Mouse (Mus musculus): ENCODE results near the gene Atf6. TPM values are rescaled to one million over a fixed set of nuclear protein-coding genes. Genes with fewer than 3 reads are reported as not detected.
A peak's percentile ranks its signal among the peaks of the same experiment; 100 is the strongest.

Atf6 gene
- polyA plus RNA-seq, 1 experiment from 2014 or later: 8.4 TPM

DNA sequence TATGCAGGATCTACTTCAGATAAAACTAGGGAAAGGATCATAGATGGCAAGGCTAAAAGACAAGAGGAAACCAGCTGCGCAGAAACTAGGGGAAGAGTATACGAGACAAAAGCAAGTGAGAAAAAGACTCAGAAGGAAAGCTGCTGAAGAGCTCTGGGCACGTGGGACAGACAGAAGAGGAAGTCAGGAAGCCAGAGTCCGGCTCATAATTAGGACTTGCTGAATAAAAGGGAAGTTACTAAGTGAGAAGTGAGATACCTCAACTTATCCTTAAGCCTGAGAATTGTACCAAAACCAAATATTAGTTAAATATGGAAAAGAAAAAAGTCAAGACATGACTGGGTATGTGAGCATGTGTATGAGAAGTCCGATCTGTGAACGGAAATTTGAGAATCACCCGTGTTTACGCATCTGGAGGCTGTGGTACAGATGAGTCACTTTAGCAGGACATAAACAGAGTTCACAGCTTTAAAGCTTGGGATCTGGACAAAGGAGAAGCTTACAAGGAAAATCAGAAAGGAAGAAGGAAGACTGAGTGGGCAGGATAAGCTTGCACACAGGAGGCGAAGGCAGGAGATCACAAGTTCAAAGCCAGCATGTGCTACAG, 71.7 kb downstream of the Atf6 start:
- Histone ChIP-seq H3K4me1 (replicated peaks) (no peaks in the 10 kb centered on the region), H3K4me3 (replicated peaks) (no peak overlapping the region), H3K27me3 (no peaks in the 10 kb centered on the region), H3K4me2 (no peak overlapping the region), H3K9ac (replicated peaks) (no peak overlapping the region), H3K27ac (no peak overlapping the region), H3K9me3 (no peaks in the 10 kb centered on the region), H3K36me3 (peaks cover 8% of the 10 kb centered on the region; the same call in 1 of the 2 replicates)
- ATAC-seq (ENCODE audit: insufficient number of reproducible peaks, insufficient read depth, low FRiP score, low TSS enrichment, low read depth): no peak
- 77% methylated on average over 9 of the region's 9 CpGs for WGBS

- H3K27me3 ChIP-seq: no peaks in the 10 kb centered on the region
- H3K4me2 ChIP-seq: no peak overlapping the region
- ATAC-seq (ENCODE audit: insufficient number of reproducible peaks, insufficient read depth, low FRiP score, low TSS enrichment, low read depth): no peak
- WGBS: 88% methylated on average over 6 of the region's 6 CpGs
- H3K4me3 ChIP-seq (replicated peaks): no peak overlapping the region
- H3K27ac ChIP-seq: no peak overlapping the region
- no peaks in the 10 kb centered on the region for H3K9me3 ChIP-seq
- H3K36me3 ChIP-seq: peaks cover 20% of the 10 kb centered on the region
- H3K9ac ChIP-seq (replicated peaks): no peak overlapping the region
- H3K4me1 ChIP-seq (replicated peaks): no peaks in the 10 kb centered on the region
Measured at GRCm38 (mm10) chr1:170791542-170791941, 76.0 kb downstream of the Atf6 start.

- peaks cover 24% of the 10 kb centered on the region for H3K36me3 ChIP-seq
- no peaks in the 10 kb centered on the region for H3K4me1 ChIP-seq (replicated peaks)
- 87% methylated on average over 3 of the region's 3 CpGs for WGBS
- H3K9ac ChIP-seq (replicated peaks): no peak overlapping the region
- H3K9me3 ChIP-seq: no peaks in the 10 kb centered on the region
- H3K4me3 ChIP-seq (replicated peaks): no peak overlapping the region
- no peak overlapping the region for H3K4me2 ChIP-seq
- no peaks in the 10 kb centered on the region for H3K27me3 ChIP-seq
- H3K27ac ChIP-seq: no peak overlapping the region
- ATAC-seq (ENCODE audit: insufficient number of reproducible peaks, insufficient read depth, low FRiP score, low TSS enrichment, low read depth): no peak
Measured at GRCm38 (mm10) chr1:170791001-170791400, 76.6 kb downstream of the Atf6 start.

DNA sequence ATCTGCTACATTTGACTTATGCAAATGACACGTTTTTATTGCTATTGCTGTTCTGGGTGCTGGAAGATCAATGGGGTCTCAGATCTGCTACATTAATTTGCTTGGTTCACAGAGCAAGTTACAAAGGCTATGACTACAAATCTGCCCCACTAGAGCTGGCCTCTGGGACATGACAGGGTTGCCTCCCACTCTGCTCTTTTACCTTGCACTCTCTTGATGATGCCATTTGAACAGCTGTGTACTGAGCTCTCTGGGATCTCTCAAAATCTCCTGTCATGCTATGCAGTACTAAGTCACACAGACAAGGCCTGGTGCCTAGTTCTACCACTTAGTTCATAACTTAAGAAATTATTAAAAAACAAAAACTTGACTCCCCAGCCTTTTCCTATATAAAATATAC, 79.9 kb downstream of the Atf6 start:
- 63% methylated on average over 1 of the region's 1 CpGs for WGBS
- no peaks in the 10 kb centered on the region for H3K4me1 ChIP-seq (replicated peaks)

GRCm38 (mm10) chr1:170786570-170787341, 80.8 kb downstream of the Atf6 start:
- Histone ChIP-seq H3K4me2 (no peak overlapping the region), H3K36me3 (peaks cover 28% of the 10 kb centered on the region), H3K27me3 (no peaks in the 10 kb centered on the region), H3K4me1 (replicated peaks) (no peaks in the 10 kb centered on the region), H3K4me3 (replicated peaks) (no peak overlapping the region), H3K27ac (no peak overlapping the region), H3K9ac (replicated peaks) (no peak overlapping the region), H3K9me3 (no peaks in the 10 kb centered on the region)
- WGBS: 90% methylated on average over 14 of the region's 14 CpGs
- no peak for ATAC-seq (ENCODE audit: insufficient number of reproducible peaks, insufficient read depth, low FRiP score, low TSS enrichment, low read depth)

More for the DNA sequence above, 79.9 kb downstream of the Atf6 start:
- Histone ChIP-seq H3K9me3 (no peaks in the 10 kb centered on the region), H3K27me3 (no peaks in the 10 kb centered on the region), H3K9ac (replicated peaks) (no peak overlapping the region), H3K36me3 (peaks cover 29% of the 10 kb centered on the region), H3K4me2 (no peak overlapping the region), H3K27ac (no peak overlapping the region), H3K4me3 (replicated peaks) (no peak overlapping the region)
- no peak for ATAC-seq (ENCODE audit: insufficient number of reproducible peaks, insufficient read depth, low FRiP score, low TSS enrichment, low read depth)

GRCm38 (mm10) chr1:170777688-170778087, 89.9 kb downstream of the Atf6 start:
- WGBS: 90% methylated on average over 4 of the region's 4 CpGs
- no peak overlapping the region for H3K27ac ChIP-seq
- H3K4me1 ChIP-seq (replicated peaks): no peaks in the 10 kb centered on the region
- no peaks in the 10 kb centered on the region for H3K27me3 ChIP-seq
- H3K36me3 ChIP-seq: no peaks in the 10 kb centered on the region
- ATAC-seq (ENCODE audit: insufficient number of reproducible peaks, insufficient read depth, low FRiP score, low TSS enrichment, low read depth): no peak
- no peak overlapping the region for H3K4me2 ChIP-seq
- H3K9me3 ChIP-seq: no peaks in the 10 kb centered on the region
- H3K4me3 ChIP-seq (replicated peaks): no peak overlapping the region
- no peak overlapping the region for H3K9ac ChIP-seq (replicated peaks)

- Histone ChIP-seq H3K9me3 (no peaks in the 10 kb centered on the region), H3K4me1 (replicated peaks) (no peaks in the 10 kb centered on the region), H3K9ac (replicated peaks) (no peak overlapping the region), H3K27ac (no peak overlapping the region), H3K4me3 (replicated peaks) (no peak overlapping the region), H3K4me2 (no peak overlapping the region), H3K27me3 (no peaks in the 10 kb centered on the region), H3K36me3 (no peaks in the 10 kb centered on the region)
- 52% methylated on average over 1 of the region's 1 CpGs for WGBS
- no peak for ATAC-seq (ENCODE audit: insufficient number of reproducible peaks, insufficient read depth, low FRiP score, low TSS enrichment, low read depth)
Measured at GRCm38 (mm10) chr1:170774431-170774830, 93.1 kb downstream of the Atf6 start.

DNA sequence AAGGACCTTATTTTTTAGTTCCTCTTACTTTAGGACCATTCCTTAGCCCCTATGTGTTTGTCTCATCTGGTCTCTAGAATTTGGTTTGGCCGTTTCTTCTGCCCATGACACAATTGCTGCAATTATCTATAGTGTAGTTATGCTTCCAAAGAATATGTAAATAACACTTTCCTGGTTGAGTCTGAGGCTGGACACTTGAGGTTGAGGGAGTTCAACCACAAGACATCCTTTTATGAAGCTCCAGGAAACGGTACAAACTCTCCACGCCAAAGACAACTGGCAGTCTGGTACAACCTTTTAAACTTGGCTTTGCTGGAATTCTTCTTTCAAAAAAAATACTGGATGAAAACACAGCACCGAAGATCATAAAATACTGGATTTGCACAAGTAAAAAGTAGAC, 94.1 kb downstream of the Atf6 start:
- no peak for ATAC-seq (ENCODE audit: insufficient number of reproducible peaks, insufficient read depth, low FRiP score, low TSS enrichment, low read depth)
- no peaks in the 10 kb centered on the region for H3K9me3 ChIP-seq
- H3K4me2 ChIP-seq: no peak overlapping the region
- no peak overlapping the region for H3K27ac ChIP-seq
- no peak overlapping the region for H3K9ac ChIP-seq (replicated peaks)
- 93% methylated on average over 4 of the region's 4 CpGs for WGBS
- no peak overlapping the region for H3K4me3 ChIP-seq (replicated peaks)
- H3K27me3 ChIP-seq: no peaks in the 10 kb centered on the region
- no peaks in the 10 kb centered on the region for H3K36me3 ChIP-seq
- no peaks in the 10 kb centered on the region for H3K4me1 ChIP-seq (replicated peaks)

DNA sequence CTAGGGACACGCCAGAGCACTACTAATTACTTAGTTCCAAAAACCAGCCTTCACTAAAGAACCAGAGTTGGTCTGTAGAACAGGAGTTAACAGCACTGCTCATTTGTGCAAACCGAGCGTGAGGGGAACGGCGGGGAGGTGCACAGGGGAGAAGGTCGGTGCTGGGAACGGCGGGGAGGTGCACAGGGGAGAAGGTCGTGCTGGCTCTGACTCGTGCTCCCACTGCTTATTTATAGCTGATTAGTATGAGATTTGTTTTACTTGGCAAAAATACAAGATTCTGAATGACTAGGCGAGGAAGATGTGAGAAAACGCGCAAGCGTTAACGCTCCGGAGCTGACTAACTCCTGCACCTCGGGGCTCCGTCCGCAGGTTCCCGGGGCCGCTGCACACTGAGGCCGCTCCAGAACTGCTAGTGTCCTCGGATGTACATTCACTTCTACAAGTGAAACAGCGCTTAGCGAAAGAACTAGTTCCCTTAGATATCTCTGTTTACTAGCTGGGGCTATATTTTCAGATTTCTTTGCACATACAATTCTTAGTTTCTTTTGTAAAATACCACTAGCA, 96.1 kb downstream of the Atf6 start:
- ATAC-seq (ENCODE audit: insufficient number of reproducible peaks, insufficient read depth, low FRiP score, low TSS enrichment, low read depth): peak; percentile 71; the same call in 1 of the 2 replicates
- 0 out of 2 replicates have a peak overlapping the region, but pooled peaks have one; percentile 8 for H3K27ac ChIP-seq
- H3K4me1 ChIP-seq (replicated peaks): 0 out of 2 replicates have a peak, but pooled peaks cover 3% of the 10 kb centered on the region
- no peaks in the 10 kb centered on the region for H3K27me3 ChIP-seq
- H3K9ac ChIP-seq (replicated peaks): no peak overlapping the region
- H3K4me2 ChIP-seq: no peak overlapping the region
- no peaks in the 10 kb centered on the region for H3K36me3 ChIP-seq
- 66% methylated on average over 25 of the region's 25 CpGs for WGBS
- H3K9me3 ChIP-seq: no peaks in the 10 kb centered on the region
- no peak overlapping the region for H3K4me3 ChIP-seq (replicated peaks)

DNA sequence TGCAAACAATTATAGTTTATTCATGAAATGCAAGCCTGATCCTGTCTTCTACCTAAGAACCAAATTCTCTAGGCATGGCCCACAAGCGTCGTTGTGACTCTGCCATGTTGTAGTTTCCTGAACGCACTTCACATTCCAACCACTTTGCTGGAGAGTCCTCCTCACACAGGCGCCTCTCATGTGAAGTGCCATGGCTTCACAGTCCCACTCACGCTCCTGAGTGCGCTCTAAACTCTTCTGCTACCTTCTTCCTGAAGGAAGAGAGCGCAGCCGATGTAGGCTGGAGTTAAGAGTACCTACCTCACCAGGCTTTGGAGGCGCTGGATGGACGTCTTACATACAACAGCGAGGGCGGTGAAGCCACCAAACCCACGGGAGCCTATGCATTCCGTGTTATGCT, 96.9 kb downstream of the Atf6 start:
- Histone ChIP-seq H3K4me1 (replicated peaks) (0 out of 2 replicates have a peak, but pooled peaks cover 3% of the 10 kb centered on the region), H3K36me3 (no peaks in the 10 kb centered on the region), H3K4me3 (replicated peaks) (no peak overlapping the region), H3K9ac (replicated peaks) (no peak overlapping the region), H3K9me3 (no peaks in the 10 kb centered on the region), H3K27me3 (no peaks in the 10 kb centered on the region), H3K4me2 (no peak overlapping the region), H3K27ac (peak overlapping the region; percentile 53; the same call in 1 of the 2 replicates)
- WGBS: 91% methylated on average over 14 of the region's 14 CpGs
- no peak for ATAC-seq (ENCODE audit: insufficient number of reproducible peaks, insufficient read depth, low FRiP score, low TSS enrichment, low read depth)

- H3K4me2 ChIP-seq: no peak overlapping the region
- 0 out of 2 replicates have a peak, but pooled peaks cover 3% of the 10 kb centered on the region for H3K4me1 ChIP-seq (replicated peaks)
- ATAC-seq (ENCODE audit: insufficient number of reproducible peaks, insufficient read depth, low FRiP score, low TSS enrichment, low read depth): no peak
- no peaks in the 10 kb centered on the region for H3K27me3 ChIP-seq
- no peaks in the 10 kb centered on the region for H3K9me3 ChIP-seq
- H3K27ac ChIP-seq: no peak overlapping the region
- H3K36me3 ChIP-seq: no peaks in the 10 kb centered on the region
- no peak overlapping the region for H3K9ac ChIP-seq (replicated peaks)
- WGBS: 72% methylated on average over 2 of the region's 2 CpGs
- H3K4me3 ChIP-seq (replicated peaks): no peak overlapping the region
Measured at GRCm38 (mm10) chr1:170766997-170767396, 100.6 kb downstream of the Atf6 start.
